Mouse (Mus musculus) limb, embryonic 11.5 days (tissue): ENCODE measurements around the gene Eif2ak1. TPM values are rescaled to one million over a fixed set of nuclear protein-coding genes. Genes with fewer than 3 reads are reported as not detected.
A peak's percentile ranks its signal among the peaks of the same experiment; 100 is the strongest.
"Not testable (repeated sequence)": the region's sequence is repeated elsewhere in the genome, so short reads cannot be mapped to it uniquely, and the experiment has no call there.

Experiments used
- ATAC-seq: fragments of 200-750 bp; cut with Nextera tagmentation; 2 replicates; pipeline ENCODE4 v1.8.0; 2017; ENCODE audit warnings: low read depth; ENCODE audit not compliant: insufficient number of reproducible peaks, low FRiP score, low TSS enrichment
- DNase-seq: peaks from one replicate; pipeline ENCODE4 v3.0.0-alpha.2; 2015; ENCODE audit warnings: low spot score
- H3K27ac ChIP-seq: fragments of 300-500 bp; sonication (generic); replicated peaks from 2 replicates; pipeline ENCODE4 v1.5.1; 2014; ENCODE audit warnings: low read depth, mild to moderate bottlenecking, low read length
- H3K27me3 ChIP-seq: fragments of 300-500 bp; sonication (generic); 2 replicates; pipeline ENCODE4 v1.6.1; 2014; ENCODE audit warnings: mild to moderate bottlenecking, low read length, mixed read lengths; ENCODE audit not compliant: control insufficient read depth, insufficient read depth
- H3K36me3 ChIP-seq: fragments of 300-500 bp; sonication (generic); 2 replicates; pipeline ENCODE4 v1.6.1; 2014; ENCODE audit warnings: mild to moderate bottlenecking, low read length, moderate library complexity, mixed read lengths; ENCODE audit not compliant: control insufficient read depth, insufficient read depth
- H3K4me1 ChIP-seq: fragments of 300-500 bp; sonication (generic); 2 replicates; pipeline ENCODE4 v1.6.1; 2014; ENCODE audit warnings: low read length, mixed read lengths; ENCODE audit not compliant: control insufficient read depth, insufficient read depth
- H3K4me2 ChIP-seq: fragments of 300-500 bp; sonication (generic); 2 replicates; pipeline ENCODE4 v1.6.1; 2014; ENCODE audit warnings: low read depth, mild to moderate bottlenecking, moderate library complexity; ENCODE audit not compliant: severe bottlenecking
- H3K4me3 ChIP-seq: fragments of 300-500 bp; sonication (generic); 2 replicates; pipeline ENCODE4 v1.5.1; 2014; ENCODE audit warnings: low read depth, low read length
- H3K9ac ChIP-seq: fragments of 300-500 bp; sonication (generic); 2 replicates; pipeline ENCODE4 v1.6.1; 2014; ENCODE audit warnings: mild to moderate bottlenecking, low read length
- H3K9me3 ChIP-seq: fragments of 300-500 bp; sonication (generic); 2 replicates; pipeline ENCODE4 v1.6.1; 2016; ENCODE audit warnings: low read length; ENCODE audit not compliant: control insufficient read depth
- WGBS: fragments of 180-500 bp; shearing (Covaris S2); extraction: QIAGEN DNeasy Blood & Tissue Kit; methylation state at CpG from one replicate; pipeline ENCODE4 v1.1.7; 2014; 5-methylcytosine and 5-hydroxymethylcytosine counted together
- polyA plus RNA-seq: library from polyadenylated mRNA; unstranded; fragments of >200 nt; fragmentation: Nextera tagmentation; extraction: Ambion mirVana; gene quantifications from 2 replicates; pipeline ENCODE4 v1.2.1, GENCODE M21; 2014

Gene Eif2ak1
- 50.1 and 55.1 TPM in 2 replicates for polyA plus RNA-seq

GRCm38 (mm10) chr5:143817116-143817930 lies at the start of gene Eif2ak1:
Gene Eif2ak1, plus strand, starts transcription at chr5:143817788.
- DNase-seq, result peak; percentile 96
- Histone ChIP-seq H3K9ac (peak within 1 kb of the TSS; percentile 74), H3K9me3 (no peaks in the 10 kb centered on the region), H3K4me3 (peak within 1 kb of the TSS; percentile 86), H3K27me3 (no peaks in the 10 kb centered on the region), H3K4me2 (peak within 1 kb of the TSS; percentile 66), H3K4me1 (peaks cover 2% of the 10 kb centered on the region; the same call in 1 of the 2 replicates), H3K27ac (0 out of 2 replicates have a peak within 1 kb of the TSS, but pooled peaks have one; percentile 51), H3K36me3 (no peaks in the 10 kb centered on the region)
- peak; percentile 98 for ATAC-seq
- under 1% methylated on average over 37 of the region's 37 CpGs for WGBS

- Histone ChIP-seq H3K4me3 (no peak overlapping the region), H3K9me3 (no peaks in the 10 kb centered on the region), H3K36me3 (no peaks in the 10 kb centered on the region), H3K27ac (no peak overlapping the region), H3K4me2 (no peak overlapping the region), H3K9ac (no peak overlapping the region), H3K4me1 (no peaks in the 10 kb centered on the region), H3K27me3 (no peaks in the 10 kb centered on the region)
- ATAC-seq, result no peak
- 91% methylated on average over 7 of the region's 8 CpGs for WGBS
- DNase-seq, result no peak
These were observed 35.6 kb upstream of the Eif2ak1 start for GRCm38 (mm10) chr5:143781951-143782350.

GRCm38 (mm10) chr5:143785391-143785790 lies 32.2 kb upstream of the Eif2ak1 start:
- Histone ChIP-seq H3K36me3 (no peaks in the 10 kb centered on the region), H3K4me2 (no peak overlapping the region), H3K9me3 (no peaks in the 10 kb centered on the region), H3K9ac (no peak overlapping the region), H3K27ac (no peak overlapping the region), H3K4me3 (no peak overlapping the region), H3K4me1 (no peaks in the 10 kb centered on the region), H3K27me3 (no peaks in the 10 kb centered on the region)
- ATAC-seq, result no peak
- no peak for DNase-seq
- WGBS, result 89% methylated on average over 6 of the region's 6 CpGs

GRCm38 (mm10) chr5:143801216-143801615 lies 16.4 kb upstream of the Eif2ak1 start:
- not testable (repeated sequence) for ATAC-seq, H3K36me3 ChIP-seq, H3K4me1 ChIP-seq, H3K9me3 ChIP-seq, DNase-seq, H3K4me3 ChIP-seq, H3K4me2 ChIP-seq, H3K27me3 ChIP-seq, H3K9ac ChIP-seq, H3K27ac ChIP-seq
- 88% methylated on average over 6 of the region's 6 CpGs for WGBS

- H3K36me3 ChIP-seq, result no peaks in the 10 kb centered on the region
- ATAC-seq, result no peak
- H3K4me2 ChIP-seq, result no peak overlapping the region
- no peak overlapping the region for H3K4me3 ChIP-seq
- DNase-seq, result no peak
- WGBS, result 88% methylated on average over 18 of the region's 18 CpGs
- H3K27ac ChIP-seq, result no peak overlapping the region
- no peaks in the 10 kb centered on the region for H3K4me1 ChIP-seq
- H3K9me3 ChIP-seq, result no peaks in the 10 kb centered on the region
- no peaks in the 10 kb centered on the region for H3K27me3 ChIP-seq
- no peak overlapping the region for H3K9ac ChIP-seq
These were observed 13.4 kb upstream of the Eif2ak1 start for GRCm38 (mm10) chr5:143804056-143804765.

- no peaks in the 10 kb centered on the region for H3K27me3 ChIP-seq
- H3K9me3 ChIP-seq, result no peaks in the 10 kb centered on the region
- no peak overlapping the region for H3K4me3 ChIP-seq
- no peak overlapping the region for H3K9ac ChIP-seq
- no peak overlapping the region for H3K27ac ChIP-seq
- ATAC-seq (no peak), DNase-seq (no peak)
- no peak overlapping the region for H3K4me2 ChIP-seq
- H3K36me3 ChIP-seq, result no peaks in the 10 kb centered on the region
- H3K4me1 ChIP-seq, result no peaks in the 10 kb centered on the region
- WGBS, result 83% methylated on average over 3 of the region's 3 CpGs
These were observed 10.3 kb upstream of the Eif2ak1 start for GRCm38 (mm10) chr5:143807268-143807667.

- no peak overlapping the region for H3K27ac ChIP-seq
- DNase-seq, result no peak
- no peak overlapping the region for H3K9ac ChIP-seq
- H3K9me3 ChIP-seq, result no peaks in the 10 kb centered on the region
- H3K27me3 ChIP-seq, result no peaks in the 10 kb centered on the region
- H3K4me3 ChIP-seq, result no peak overlapping the region
- ATAC-seq, result no peak
- H3K4me1 ChIP-seq, result no peaks in the 10 kb centered on the region
- H3K4me2 ChIP-seq, result no peak overlapping the region
- H3K36me3 ChIP-seq, result no peaks in the 10 kb centered on the region
- WGBS, result 88% methylated on average over 3 of the region's 3 CpGs
These were observed 8.0 kb upstream of the Eif2ak1 start for GRCm38 (mm10) chr5:143809421-143810090.

- no peak overlapping the region for H3K4me3 ChIP-seq
- ATAC-seq (no peak), DNase-seq (no peak)
- H3K36me3 ChIP-seq, result no peaks in the 10 kb centered on the region
- no peaks in the 10 kb centered on the region for H3K27me3 ChIP-seq
- H3K9me3 ChIP-seq, result no peaks in the 10 kb centered on the region
- no peak overlapping the region for H3K9ac ChIP-seq
- no peaks in the 10 kb centered on the region for H3K4me1 ChIP-seq
- H3K27ac ChIP-seq, result no peak overlapping the region
- 90% methylated on average over 5 of the region's 5 CpGs for WGBS
- H3K4me2 ChIP-seq, result no peak overlapping the region
These were observed 5.9 kb upstream of the Eif2ak1 start for GRCm38 (mm10) chr5:143811653-143812052.
